Mouse (Mus musculus): Measurements from ENCODE around the gene Lrrn4.

GRCm38 (mm10) chr2:132880844-132881645, at the start of gene Lrrn4:
- TF ChIP-seq CTCF (IDR thresholded peaks at IDR 0.05; ENCODE audit: extremely low read depth, insufficient read length, insufficient replicate concordance, low read depth, low read length) (no peak), POLR2A (IDR thresholded peaks at IDR 0.05; ENCODE audit: low read depth, low read length) (no peak)
